Mouse (Mus musculus): ENCODE data around the gene Slc25a36. TPM values are rescaled to one million over a fixed set of nuclear protein-coding genes. Genes with fewer than 3 reads are reported as not detected.

Gene Slc25a36
- polyA plus RNA-seq, 1 experiment from 2014 or later: 96.7 TPM

GRCm38 (mm10) chr9:97141723-97142122 is 30.8 kb upstream of the Slc25a36 start:
- Histone ChIP-seq H3K9ac (ENCODE audit: low read length) (no peak overlapping the region), H3K27me3 (replicated peaks; ENCODE audit: control insufficient read depth, insufficient read depth, low read length) (no peaks in the 10 kb centered on the region), H3K4me1 (replicated peaks; ENCODE audit: control insufficient read depth, insufficient read depth, low read length) (no peaks in the 10 kb centered on the region), H3K36me3 (ENCODE audit: control insufficient read depth, insufficient read depth, low read length) (no peaks in the 10 kb centered on the region), H3K27ac (ENCODE audit: low read depth) (no peak overlapping the region), H3K4me2 (ENCODE audit: low read length) (no peak overlapping the region), H3K4me3 (ENCODE audit: low read depth, low read length) (no peak overlapping the region), H3K9me3 (ENCODE audit: control insufficient read depth, low read length) (no peaks in the 10 kb centered on the region)
- ATAC-seq (replicated peaks; ENCODE audit: low FRiP score, low TSS enrichment, low read depth): no peak
- 61% methylated on average over 2 of the region's 2 CpGs for WGBS
- DNase-seq (ENCODE audit: low spot score): no peak

GRCm38 (mm10) chr9:97140145-97140932 is 29.4 kb upstream of the Slc25a36 start:
- no peak overlapping the region for H3K9ac ChIP-seq (ENCODE audit: low read length)
- H3K4me1 ChIP-seq (replicated peaks; ENCODE audit: control insufficient read depth, insufficient read depth, low read length): no peaks in the 10 kb centered on the region
- no peaks in the 10 kb centered on the region for H3K9me3 ChIP-seq (ENCODE audit: control insufficient read depth, low read length)
- ATAC-seq (replicated peaks; ENCODE audit: low FRiP score, low TSS enrichment, low read depth) (no peak), DNase-seq (ENCODE audit: low spot score) (no peak)
- WGBS: 74% methylated on average over 10 of the region's 10 CpGs
- no peaks in the 10 kb centered on the region for H3K36me3 ChIP-seq (ENCODE audit: control insufficient read depth, insufficient read depth, low read length)
- H3K27me3 ChIP-seq (replicated peaks; ENCODE audit: control insufficient read depth, insufficient read depth, low read length): no peaks in the 10 kb centered on the region
- no peak overlapping the region for H3K4me3 ChIP-seq (ENCODE audit: low read depth, low read length)
- no peak overlapping the region for H3K4me2 ChIP-seq (ENCODE audit: low read length)
- no peak overlapping the region for H3K27ac ChIP-seq (ENCODE audit: low read depth)

GRCm38 (mm10) chr9:97137678-97138077 is 26.7 kb upstream of the Slc25a36 start:
- ATAC-seq (replicated peaks; ENCODE audit: low FRiP score, low TSS enrichment, low read depth) (no peak), DNase-seq (ENCODE audit: low spot score) (no peak)
- Histone ChIP-seq H3K4me2 (ENCODE audit: low read length) (no peak overlapping the region), H3K27ac (ENCODE audit: low read depth) (no peak overlapping the region), H3K27me3 (replicated peaks; ENCODE audit: control insufficient read depth, insufficient read depth, low read length) (no peaks in the 10 kb centered on the region), H3K4me3 (ENCODE audit: low read depth, low read length) (no peak overlapping the region), H3K4me1 (replicated peaks; ENCODE audit: control insufficient read depth, insufficient read depth, low read length) (no peaks in the 10 kb centered on the region), H3K36me3 (ENCODE audit: control insufficient read depth, insufficient read depth, low read length) (no peaks in the 10 kb centered on the region), H3K9me3 (ENCODE audit: control insufficient read depth, low read length) (no peaks in the 10 kb centered on the region), H3K9ac (ENCODE audit: low read length) (no peak overlapping the region)
- 89% methylated on average over 4 of the region's 4 CpGs for WGBS

- no peak for ATAC-seq (replicated peaks; ENCODE audit: low FRiP score, low TSS enrichment, low read depth)
- no peak for DNase-seq (ENCODE audit: low spot score)
- no peaks in the 10 kb centered on the region for H3K36me3 ChIP-seq (ENCODE audit: control insufficient read depth, insufficient read depth, low read length)
- H3K27me3 ChIP-seq (replicated peaks; ENCODE audit: control insufficient read depth, insufficient read depth, low read length): no peaks in the 10 kb centered on the region
- no peaks in the 10 kb centered on the region for H3K9me3 ChIP-seq (ENCODE audit: control insufficient read depth, low read length)
- no peak overlapping the region for H3K9ac ChIP-seq (ENCODE audit: low read length)
- H3K4me2 ChIP-seq (ENCODE audit: low read length): no peak overlapping the region
- H3K4me1 ChIP-seq (replicated peaks; ENCODE audit: control insufficient read depth, insufficient read depth, low read length): no peaks in the 10 kb centered on the region
- H3K4me3 ChIP-seq (ENCODE audit: low read depth, low read length): no peak overlapping the region
- WGBS: 85% methylated on average over 4 of the region's 4 CpGs
- no peak overlapping the region for H3K27ac ChIP-seq (ENCODE audit: low read depth)
Observed at GRCm38 (mm10) chr9:97137116-97137515, 26.2 kb upstream of the Slc25a36 start.

GRCm38 (mm10) chr9:97135866-97136265 is 24.9 kb upstream of the Slc25a36 start:
- no peak overlapping the region for H3K4me2 ChIP-seq (ENCODE audit: low read length)
- no peak for ATAC-seq (replicated peaks; ENCODE audit: low FRiP score, low TSS enrichment, low read depth)
- H3K27ac ChIP-seq (ENCODE audit: low read depth): no peak overlapping the region
- no peaks in the 10 kb centered on the region for H3K27me3 ChIP-seq (replicated peaks; ENCODE audit: control insufficient read depth, insufficient read depth, low read length)
- no peak for DNase-seq (ENCODE audit: low spot score)
- no peaks in the 10 kb centered on the region for H3K4me1 ChIP-seq (replicated peaks; ENCODE audit: control insufficient read depth, insufficient read depth, low read length)
- H3K36me3 ChIP-seq (ENCODE audit: control insufficient read depth, insufficient read depth, low read length): no peaks in the 10 kb centered on the region
- H3K4me3 ChIP-seq (ENCODE audit: low read depth, low read length): no peak overlapping the region
- H3K9me3 ChIP-seq (ENCODE audit: control insufficient read depth, low read length): no peaks in the 10 kb centered on the region
- 89% methylated on average over 4 of the region's 4 CpGs for WGBS
- no peak overlapping the region for H3K9ac ChIP-seq (ENCODE audit: low read length)

- ATAC-seq (replicated peaks; ENCODE audit: low FRiP score, low TSS enrichment, low read depth) (no peak), DNase-seq (ENCODE audit: low spot score) (no peak)
- Histone ChIP-seq H3K4me1 (replicated peaks; ENCODE audit: control insufficient read depth, insufficient read depth, low read length) (no peaks in the 10 kb centered on the region), H3K27ac (ENCODE audit: low read depth) (no peak overlapping the region), H3K27me3 (replicated peaks; ENCODE audit: control insufficient read depth, insufficient read depth, low read length) (no peaks in the 10 kb centered on the region), H3K4me2 (ENCODE audit: low read length) (no peak overlapping the region), H3K36me3 (ENCODE audit: control insufficient read depth, insufficient read depth, low read length) (no peaks in the 10 kb centered on the region), H3K4me3 (ENCODE audit: low read depth, low read length) (no peak overlapping the region), H3K9me3 (ENCODE audit: control insufficient read depth, low read length) (no peaks in the 10 kb centered on the region), H3K9ac (ENCODE audit: low read length) (no peak overlapping the region)
- WGBS: 50% methylated on average over 8 of the region's 8 CpGs
Observed at GRCm38 (mm10) chr9:97133178-97133577, 22.2 kb upstream of the Slc25a36 start.

- no peak overlapping the region for H3K4me2 ChIP-seq (ENCODE audit: low read length)
- no peak overlapping the region for H3K9ac ChIP-seq (ENCODE audit: low read length)
- no peaks in the 10 kb centered on the region for H3K27me3 ChIP-seq (replicated peaks; ENCODE audit: control insufficient read depth, insufficient read depth, low read length)
- WGBS: 82% methylated on average over 5 of the region's 5 CpGs
- no peak overlapping the region for H3K27ac ChIP-seq (ENCODE audit: low read depth)
- DNase-seq (ENCODE audit: low spot score): no peak
- ATAC-seq (replicated peaks; ENCODE audit: low FRiP score, low TSS enrichment, low read depth): no peak
- H3K4me3 ChIP-seq (ENCODE audit: low read depth, low read length): no peak overlapping the region
- H3K4me1 ChIP-seq (replicated peaks; ENCODE audit: control insufficient read depth, insufficient read depth, low read length): no peaks in the 10 kb centered on the region
- no peaks in the 10 kb centered on the region for H3K36me3 ChIP-seq (ENCODE audit: control insufficient read depth, insufficient read depth, low read length)
- no peaks in the 10 kb centered on the region for H3K9me3 ChIP-seq (ENCODE audit: control insufficient read depth, low read length)
Observed at GRCm38 (mm10) chr9:97130001-97130400, 19.0 kb upstream of the Slc25a36 start.

- 49% methylated on average over 23 of the region's 23 CpGs for WGBS
- ATAC-seq (replicated peaks; ENCODE audit: low FRiP score, low TSS enrichment, low read depth) (peak; percentile 62; the same call in 1 of the 2 replicates), DNase-seq (ENCODE audit: low spot score) (peak; percentile 58)
- no peaks in the 10 kb centered on the region for H3K4me1 ChIP-seq (replicated peaks; ENCODE audit: control insufficient read depth, insufficient read depth, low read length)
- no peak overlapping the region for H3K4me2 ChIP-seq (ENCODE audit: low read length)
- H3K36me3 ChIP-seq (ENCODE audit: control insufficient read depth, insufficient read depth, low read length): no peaks in the 10 kb centered on the region
- no peak overlapping the region for H3K9ac ChIP-seq (ENCODE audit: low read length)
- H3K9me3 ChIP-seq (ENCODE audit: control insufficient read depth, low read length): no peaks in the 10 kb centered on the region
- no peak overlapping the region for H3K27ac ChIP-seq (ENCODE audit: low read depth)
- H3K4me3 ChIP-seq (ENCODE audit: low read depth, low read length): no peak overlapping the region
- H3K27me3 ChIP-seq (replicated peaks; ENCODE audit: control insufficient read depth, insufficient read depth, low read length): no peaks in the 10 kb centered on the region
Observed at GRCm38 (mm10) chr9:97123934-97124692, 13.2 kb upstream of the Slc25a36 start.

Data from intestine, embryonic 14.5 days (tissue).